Mouse (Mus musculus): ENCODE measurements around the gene Coil.

The Coil gene

DNA sequence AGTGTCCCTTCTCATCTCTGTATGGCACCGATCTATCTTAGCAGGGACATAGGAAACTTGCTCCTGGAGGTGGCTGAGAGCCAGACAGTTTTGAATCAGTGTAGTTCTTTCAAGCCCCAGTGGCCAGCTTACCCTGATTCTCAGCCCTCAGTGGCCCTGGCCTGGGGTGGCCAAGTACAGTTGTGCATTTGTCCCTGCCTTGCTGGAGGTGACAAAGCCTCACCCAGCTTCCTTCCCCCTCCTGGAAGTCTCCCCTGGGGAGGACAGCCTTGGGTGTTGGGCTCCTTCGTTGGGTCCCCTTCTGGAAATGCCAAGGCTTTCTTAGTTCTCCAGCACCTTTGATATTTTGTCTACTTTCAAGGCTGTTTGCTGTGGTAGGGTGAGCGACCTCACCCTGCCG, 33.7 kb downstream of the Coil start:
- no peak for DNase-seq (ENCODE audit: low read depth, low spot score)

DNA sequence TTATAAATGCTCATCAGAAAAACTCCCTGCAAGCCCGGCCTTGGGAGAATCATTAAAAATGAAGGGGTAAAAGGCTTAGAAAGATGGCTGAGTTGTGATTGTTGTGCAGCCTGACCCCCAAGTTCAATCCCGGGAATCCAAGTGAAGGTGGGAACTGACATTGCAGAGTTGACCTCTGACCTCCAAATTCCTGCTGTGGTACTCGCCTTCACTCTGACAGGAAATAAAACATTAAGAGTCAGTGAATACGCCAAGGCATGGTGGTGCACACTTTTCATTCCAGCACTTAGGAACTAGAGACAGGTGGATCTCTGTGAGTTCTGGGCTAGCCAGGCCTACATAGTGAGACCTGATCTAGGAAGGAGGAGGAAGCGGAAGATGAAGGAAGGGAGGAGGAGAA, 35.4 kb downstream of the Coil start:
- DNase-seq (ENCODE audit: low read depth, low spot score): no peak

DNA sequence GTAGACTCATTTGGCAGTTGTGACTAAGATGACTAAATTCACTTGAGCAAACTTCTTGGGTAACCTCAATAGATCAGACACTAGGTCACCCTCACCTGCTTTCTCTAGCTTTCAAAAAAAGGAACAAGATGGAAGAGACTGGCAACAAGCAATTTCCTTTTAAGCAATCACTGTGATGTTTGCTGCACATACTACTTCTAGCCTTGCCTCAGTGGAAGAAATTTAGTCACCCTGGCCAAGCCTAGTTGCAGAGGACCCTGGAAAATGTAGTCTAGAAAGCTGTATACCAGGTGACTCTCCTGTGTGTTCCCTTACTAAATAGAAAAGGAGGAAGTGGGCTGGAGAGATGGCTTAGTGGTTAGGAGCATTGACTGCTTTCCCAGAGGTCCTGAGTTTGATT, 36.4 kb downstream of the Coil start:
- DNase-seq (ENCODE audit: low read depth, low spot score): no peak

DNA sequence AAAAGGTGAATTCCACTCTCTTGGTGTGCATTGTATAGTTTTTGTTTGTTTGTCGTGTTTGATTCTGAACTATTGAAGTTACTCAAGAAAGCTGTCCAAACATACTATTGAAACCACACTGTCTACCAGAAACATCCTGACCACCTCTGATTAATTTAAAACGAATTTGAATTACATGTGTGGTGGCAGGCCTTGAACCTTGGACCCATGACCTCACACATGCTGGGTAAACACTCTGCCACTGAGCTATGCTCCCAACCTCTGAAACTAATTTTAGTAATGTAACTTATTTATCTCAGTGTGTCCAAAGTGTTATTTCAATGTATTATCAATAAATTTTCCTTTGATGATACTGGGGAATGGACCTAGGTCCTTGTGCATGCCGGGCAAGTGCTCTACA, 37.5 kb downstream of the Coil start:
- DNase-seq (ENCODE audit: low read depth, low spot score): no peak

DNA sequence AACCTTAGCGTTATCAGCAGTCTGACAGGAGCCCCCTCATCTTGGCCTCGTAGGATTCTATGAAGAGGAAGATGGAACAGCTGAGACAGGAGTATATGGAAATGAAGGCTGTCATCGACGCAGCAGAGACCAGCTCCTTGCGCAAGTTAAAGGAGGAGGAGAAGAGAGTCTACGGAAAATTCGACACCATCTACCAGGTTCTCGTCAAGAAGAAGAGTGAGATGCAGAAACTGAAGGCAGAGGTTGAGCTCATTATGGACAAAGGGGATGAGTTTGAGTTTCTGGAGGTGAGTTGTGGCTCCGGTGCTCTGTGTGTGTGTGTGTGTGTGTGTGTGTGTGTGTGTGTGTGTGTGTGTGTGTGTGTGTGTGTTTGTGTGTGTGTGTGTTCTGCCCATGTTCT, 39.0 kb downstream of the Coil start:
- no peak for DNase-seq (ENCODE audit: low read depth, low spot score)

DNA sequence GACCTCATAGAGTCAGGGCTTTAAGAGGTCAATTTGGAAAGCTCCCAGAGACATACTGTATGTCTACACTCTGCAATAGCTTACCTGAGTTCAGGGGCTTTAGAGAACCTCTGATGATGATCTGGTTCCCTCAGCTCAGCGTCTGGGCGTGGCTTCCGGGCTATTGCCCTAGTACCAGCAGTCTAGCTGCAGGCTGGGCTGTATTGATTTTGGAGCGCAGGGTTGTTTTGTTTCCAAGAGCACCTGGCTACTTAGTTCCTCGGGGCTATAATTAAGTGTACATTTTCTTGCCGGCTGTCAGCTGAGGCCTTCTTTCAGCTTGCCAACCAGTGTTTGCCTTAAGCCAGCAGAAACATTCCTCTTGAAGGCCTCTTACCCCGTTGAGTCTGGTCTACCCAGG, 39.4 kb downstream of the Coil start:
- no peak for DNase-seq (ENCODE audit: low read depth, low spot score)

DNA sequence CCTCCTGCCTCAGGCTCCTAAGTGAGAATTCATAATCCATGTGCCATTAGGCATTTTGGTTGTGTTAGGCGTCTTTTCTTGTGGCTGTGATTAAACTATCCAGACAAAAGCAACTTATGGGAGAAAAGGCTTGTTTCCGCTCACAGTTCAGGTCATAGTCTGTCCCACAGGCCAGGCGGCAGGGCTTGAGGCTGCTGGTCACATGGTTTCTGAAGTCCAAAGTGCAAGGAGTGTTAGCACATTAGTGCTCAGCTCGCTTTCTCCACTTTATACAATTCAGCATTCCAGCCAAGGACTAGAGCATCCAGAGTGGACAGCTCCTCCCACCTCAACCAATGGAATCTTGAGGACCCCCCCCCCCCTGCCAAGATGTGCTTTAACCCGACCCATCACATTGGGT, 42.2 kb downstream of the Coil start:
- DNase-seq (ENCODE audit: low read depth, low spot score): no peak

DNA sequence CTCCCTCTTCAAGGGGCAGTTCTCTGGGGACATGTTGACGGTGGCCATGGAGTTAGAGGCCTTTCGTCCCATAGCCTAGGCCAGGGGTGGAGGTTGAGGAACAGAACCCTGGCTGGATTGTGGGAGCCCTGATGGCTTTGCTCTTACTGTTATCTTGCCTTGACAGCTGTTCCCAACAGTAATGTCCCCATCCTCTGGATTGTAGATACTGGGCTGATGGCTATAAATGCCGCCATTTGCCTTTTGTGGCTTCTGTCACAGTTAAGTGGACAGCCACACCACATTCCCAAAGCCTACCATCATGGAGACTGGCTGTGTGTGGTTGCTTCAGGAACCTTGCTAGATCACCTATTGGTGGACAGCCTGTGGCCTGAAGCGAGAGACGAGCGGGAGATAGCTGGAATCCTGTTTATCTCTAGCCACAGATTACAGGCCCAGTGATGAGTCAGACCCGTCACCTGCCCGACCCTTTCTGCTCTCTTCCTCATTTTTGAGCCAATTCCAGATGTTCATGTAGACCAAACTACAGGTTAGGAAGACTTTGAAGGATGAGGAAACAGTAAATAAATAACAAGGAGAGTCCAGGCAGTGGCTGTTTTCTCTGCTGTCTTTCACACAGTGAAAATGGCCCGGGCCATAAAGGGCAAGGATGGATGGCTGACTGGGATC, 47.6 kb downstream of the Coil start:
- no peak for DNase-seq (ENCODE audit: low read depth, low spot score)

DNA sequence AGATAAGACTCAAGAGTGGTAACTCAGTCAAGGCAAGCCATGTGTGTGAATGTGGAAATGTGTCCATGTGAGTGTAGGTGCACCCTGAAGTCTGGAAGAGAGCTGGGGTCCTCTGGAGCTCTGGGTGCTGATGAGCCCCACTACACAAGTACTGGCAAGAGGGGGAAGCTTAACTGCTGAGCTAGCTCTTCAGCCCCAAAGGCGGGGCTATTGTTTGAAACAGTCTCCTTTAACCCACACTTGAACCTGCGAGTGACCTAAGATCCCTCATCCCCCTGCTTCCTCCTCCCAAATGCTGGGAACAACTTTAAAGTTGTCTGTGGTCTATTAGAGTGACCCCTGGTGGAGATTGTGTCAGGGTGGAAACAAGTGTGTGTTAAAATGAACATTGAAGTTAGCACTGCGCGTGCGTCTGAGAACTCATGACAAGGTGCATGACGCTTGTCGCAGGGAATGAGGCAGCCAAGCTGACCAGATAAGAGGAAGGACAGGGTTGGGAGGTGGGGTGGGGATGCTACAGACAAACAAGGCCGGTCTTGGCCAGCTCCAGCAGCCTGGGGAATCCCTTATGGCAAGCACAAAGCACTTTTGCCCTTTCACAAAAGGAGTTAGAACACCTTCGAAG, 50.7 kb downstream of the Coil start:
- DNase-seq (ENCODE audit: low read depth, low spot score): no peak

DNA sequence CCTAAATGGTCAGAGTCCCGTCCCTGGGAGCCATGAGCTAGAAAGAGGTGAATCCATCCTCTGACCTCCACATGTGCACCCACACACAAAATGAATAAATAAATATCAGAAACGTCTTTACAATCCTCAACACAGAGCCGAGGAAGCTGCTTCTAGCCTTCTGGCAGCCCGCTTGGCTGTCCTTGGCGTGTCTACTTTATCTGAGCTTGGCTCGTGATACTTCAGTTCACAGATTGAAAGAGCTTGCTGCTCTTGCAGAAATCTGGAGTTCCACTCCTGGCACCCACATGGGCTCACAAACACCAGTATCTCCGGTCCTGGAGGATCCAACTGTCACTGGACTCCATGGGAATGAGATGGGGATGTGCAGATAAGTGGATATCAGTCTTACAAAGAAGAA, 51.6 kb downstream of the Coil start:
- DNase-seq (ENCODE audit: low read depth, low spot score): no peak

DNA sequence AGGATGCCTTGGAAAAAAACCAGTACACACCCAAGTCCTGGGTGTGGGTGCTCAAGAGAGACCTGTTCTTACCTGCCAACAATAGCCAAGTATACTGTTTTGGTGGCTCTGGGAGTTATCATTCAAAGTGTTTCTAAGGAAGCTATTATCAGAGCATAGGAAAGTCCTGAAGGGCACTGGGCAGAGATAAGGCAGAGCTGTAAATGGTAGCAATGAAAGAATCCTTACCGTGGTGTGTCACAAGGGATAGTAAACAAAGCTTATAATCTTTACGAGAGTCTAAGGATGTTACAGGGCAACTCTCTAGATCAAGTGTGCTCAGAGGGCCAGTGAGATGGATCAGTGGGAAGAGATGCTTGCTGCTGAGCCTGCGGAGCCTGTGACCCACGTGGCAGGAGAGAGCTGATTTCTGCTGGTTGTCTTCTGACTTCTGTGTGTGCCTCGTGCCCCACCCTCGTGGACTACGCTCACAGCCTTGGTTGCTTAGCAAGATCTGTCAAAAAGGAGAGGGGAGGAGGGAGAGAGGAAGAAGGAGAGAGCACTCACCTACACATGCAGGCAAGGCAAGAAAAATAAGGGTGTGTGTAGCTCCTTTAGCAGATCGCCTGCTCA, 52.2 kb downstream of the Coil start:
- no peak for DNase-seq (ENCODE audit: low read depth, low spot score)

DNA sequence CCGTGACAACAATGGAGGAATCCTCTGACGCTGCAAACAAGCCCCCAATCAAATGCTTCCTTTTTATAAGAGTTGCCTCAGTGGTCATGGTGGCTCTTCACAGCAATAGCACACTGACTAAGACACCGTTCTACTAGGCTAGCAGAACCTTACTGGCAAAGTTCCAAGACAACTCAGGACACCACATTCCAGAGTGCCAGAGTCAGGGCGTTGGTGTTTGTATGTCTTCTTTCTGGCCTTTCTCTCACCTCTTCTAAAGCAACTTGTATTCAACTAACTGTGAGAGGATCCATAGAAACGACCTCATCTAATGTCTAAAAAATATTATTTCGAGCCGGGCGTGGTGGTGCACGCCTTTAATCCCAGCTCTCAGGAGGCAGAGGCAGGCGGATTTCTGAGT, 53.4 kb downstream of the Coil start:
- no peak for DNase-seq (ENCODE audit: low read depth, low spot score)

DNA sequence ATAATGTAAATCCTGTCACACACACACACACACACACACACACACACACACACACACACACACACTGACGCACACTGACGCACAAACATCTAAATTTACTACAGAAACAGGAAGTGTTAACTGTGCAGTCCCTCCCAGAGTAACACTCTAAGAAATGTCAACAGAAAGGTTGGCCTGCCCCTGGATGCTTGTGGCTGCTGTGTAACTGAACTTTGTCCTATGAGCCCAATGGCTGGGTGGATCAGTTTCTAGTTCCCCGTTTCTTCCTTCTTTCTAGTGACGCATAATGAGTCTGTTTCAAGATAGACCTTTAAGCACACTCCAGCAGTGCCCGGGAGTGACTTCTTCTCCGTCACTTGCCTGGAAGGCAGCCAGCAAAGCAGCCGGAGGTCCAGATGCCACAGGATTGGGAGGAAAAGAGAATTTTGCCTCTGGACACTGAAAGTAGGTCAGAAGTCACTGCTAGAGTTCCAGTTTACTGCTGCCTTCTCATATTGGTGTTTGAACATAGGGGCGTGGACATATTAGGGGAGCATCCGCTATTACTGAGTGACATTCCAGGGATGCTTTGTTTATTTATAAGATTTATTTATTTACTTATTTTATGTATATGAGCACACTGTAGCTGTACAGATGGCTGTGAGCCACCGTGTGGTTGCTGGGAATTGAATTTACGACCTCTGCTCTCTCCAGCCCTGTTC, 54.3 kb downstream of the Coil start:
- DNase-seq (ENCODE audit: low read depth, low spot score): peak; percentile 84

DNA sequence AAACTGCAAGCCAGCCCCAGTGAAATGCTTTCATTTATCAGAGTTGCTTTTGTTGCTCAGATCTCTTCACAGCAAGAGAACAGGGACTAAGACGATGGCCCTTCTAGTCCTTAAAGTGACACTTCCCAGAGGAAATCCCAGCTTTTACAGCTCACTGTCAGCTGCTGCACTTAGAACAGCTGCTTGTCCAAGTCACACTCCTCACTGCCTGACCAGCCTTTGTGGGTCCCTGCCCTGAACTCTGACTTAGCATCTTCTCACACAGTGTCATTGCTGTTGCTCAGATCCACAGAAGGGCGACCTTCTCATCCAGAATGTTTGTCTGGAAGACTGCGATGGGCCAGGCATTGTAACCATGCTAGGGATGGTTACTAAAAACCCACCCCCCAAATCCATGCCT, 55.6 kb downstream of the Coil start:
- DNase-seq (ENCODE audit: low read depth, low spot score): no peak

DNA sequence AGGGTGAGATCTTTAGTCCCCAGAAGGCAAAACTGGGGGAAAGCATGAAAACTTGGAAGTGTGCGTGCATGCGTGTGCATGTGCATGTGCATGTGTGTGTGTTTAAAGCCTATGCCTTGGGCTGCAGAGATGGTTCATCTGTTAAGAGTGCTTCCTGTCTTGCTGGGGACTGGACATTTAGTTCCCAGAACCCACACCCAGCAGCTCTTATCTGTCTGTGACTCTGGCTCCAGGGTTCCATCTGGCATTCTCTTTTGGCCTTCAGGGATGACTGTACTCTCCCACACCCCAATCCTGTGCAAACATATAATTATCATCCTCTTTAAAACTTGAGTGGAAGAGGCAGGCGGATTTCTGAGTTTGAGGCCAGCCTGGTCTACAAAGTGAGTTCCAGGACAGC, 56.1 kb downstream of the Coil start:
- DNase-seq (ENCODE audit: low read depth, low spot score): no peak

DNA sequence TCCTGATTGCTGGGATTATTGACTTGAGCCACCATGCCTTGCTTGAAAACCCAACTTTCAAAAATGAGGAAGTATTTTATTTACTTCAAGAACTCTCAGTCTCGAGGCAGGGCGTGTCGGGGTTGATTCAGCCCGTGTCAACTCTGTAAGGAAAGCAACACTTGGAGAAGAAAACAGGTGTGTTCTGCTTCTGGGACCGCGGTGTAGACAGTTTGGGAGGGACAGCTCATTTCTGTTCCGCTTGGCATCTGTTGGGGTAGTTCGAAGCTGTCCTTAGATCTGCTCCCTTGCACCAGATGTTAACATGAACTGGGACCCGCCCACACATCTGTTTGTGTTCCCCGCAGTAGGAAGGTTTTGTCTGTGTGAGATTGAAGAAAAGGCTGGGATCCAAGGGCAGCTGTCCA, 57.9 kb downstream of the Coil start:
- peak; percentile 91 for DNase-seq (ENCODE audit: low read depth, low spot score)

DNA sequence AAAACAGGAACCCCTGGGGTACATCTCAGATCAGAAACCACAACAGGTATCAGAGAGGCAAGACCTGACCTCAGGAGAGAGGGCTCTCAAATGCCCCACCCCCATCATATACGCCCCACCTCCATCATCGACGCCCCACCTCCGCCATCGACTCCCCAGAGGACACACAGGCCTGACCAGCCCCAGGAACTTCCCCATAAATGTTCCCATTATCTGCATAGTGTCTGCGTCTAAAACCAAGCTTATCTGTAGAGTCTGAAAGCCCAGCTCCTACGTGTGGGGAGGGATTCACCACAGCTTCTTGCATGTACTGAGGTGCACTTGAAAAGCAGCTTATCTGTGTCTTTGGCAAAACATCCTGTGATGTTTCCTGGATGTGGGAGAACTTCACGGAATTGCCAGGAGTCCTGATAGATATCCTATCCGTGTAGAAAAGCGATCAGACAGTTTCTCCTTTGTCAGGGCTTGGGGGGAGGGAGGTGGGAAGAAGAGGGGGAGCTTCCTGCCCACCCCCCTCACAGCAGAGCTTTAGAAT, 58.9 kb downstream of the Coil start:
- DNase-seq (ENCODE audit: low read depth, low spot score): peak; percentile 70

DNA sequence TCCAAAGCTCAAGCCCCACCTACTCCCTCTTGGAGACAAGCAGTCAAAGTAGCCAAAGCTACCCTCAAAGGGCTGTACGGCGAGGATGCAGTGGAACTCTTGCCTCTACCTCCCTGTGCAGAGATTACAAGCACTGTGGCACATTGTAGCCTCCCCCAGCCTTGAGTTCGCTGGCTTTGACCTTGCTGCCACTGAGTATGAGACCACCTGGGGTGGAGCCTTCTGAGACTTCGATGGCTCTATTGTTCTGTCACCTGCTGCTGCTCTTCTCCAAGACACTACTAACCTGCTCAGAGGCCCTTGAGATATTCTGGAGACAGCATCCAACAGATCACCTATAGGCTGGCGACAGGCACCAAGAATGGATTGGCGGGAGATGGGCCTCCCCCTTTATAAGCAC, 60.5 kb downstream of the Coil start:
- DNase-seq (ENCODE audit: low read depth, low spot score): no peak

DNA sequence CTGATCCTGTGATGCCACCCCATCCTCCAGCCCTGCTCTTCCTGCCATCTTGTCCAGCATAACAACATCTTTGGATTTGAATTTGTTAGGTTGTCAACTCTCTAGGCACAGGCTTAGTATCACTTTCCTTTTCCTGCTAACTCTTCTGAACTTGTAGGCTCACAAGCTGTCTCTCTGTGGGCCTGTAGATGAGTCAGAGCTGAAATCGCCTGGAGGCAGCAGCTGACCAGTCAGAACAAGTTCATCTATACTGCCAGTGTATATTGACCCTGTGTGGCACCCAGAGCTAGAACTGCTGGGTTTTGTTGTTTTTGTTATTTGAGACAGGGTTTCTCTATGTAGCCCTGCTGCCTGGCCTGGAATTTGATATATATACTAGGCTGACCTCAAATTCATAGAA, 61.1 kb downstream of the Coil start:
- DNase-seq (ENCODE audit: low read depth, low spot score): no peak

DNA sequence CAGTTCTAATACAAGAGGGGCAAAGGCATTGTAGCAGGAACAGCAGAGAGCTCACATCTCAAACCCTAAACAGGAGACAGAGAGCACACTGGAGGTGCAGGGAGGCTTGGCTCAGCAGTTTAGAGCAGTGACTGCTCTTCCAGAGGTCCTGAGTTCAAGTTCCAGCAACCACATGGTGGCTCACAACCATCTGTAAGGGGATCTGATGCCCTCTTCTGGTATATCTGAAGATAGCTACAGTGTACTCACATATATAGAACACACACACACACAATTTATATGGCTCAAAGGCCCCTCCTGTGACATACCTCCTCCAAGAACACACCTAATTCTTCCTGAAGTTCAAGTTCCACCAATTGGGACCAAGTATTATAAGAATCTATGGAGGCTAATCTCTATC, 64.5 kb downstream of the Coil start:
- no peak for DNase-seq (ENCODE audit: low read depth, low spot score)

DNA sequence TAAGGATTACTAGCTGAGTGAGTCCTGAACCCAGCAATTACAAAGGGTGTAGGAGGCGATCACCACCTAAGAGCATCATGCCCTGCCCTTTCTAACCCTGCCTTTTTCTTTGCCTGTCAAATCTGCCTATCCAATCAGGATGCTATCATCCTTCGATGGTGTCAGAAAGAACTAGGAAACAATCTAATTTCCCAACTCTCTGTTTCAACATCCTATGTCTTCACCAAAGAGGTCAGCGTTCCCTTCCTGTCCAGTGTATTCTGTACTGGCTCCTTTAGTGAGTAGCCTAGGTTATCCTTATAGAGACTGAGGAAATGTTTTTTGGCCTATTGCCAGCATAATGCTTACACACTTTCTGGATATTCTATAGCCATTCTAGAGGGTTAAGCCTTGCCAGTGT, 65.5 kb downstream of the Coil start:
- no peak for DNase-seq (ENCODE audit: low read depth, low spot score)

DNA sequence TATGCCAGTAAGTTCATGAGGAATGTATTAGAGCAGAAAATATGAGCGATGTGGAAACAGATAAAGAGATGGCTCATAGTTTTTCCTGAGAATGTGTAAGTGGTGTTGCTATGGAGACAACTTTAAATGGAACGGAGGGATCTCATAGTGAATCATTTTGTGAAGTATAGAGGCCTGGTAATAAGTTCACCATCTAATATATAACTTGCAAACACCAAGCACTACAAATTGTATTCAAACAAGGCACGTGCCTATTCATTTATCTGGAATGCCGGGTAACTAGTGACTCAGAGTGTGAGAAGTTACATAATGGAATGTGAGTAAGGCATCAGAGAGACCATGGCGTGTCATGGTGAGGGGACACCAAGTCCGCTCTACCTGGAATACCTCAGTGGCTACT, 68.4 kb downstream of the Coil start:
- DNase-seq (ENCODE audit: low read depth, low spot score): no peak

DNA sequence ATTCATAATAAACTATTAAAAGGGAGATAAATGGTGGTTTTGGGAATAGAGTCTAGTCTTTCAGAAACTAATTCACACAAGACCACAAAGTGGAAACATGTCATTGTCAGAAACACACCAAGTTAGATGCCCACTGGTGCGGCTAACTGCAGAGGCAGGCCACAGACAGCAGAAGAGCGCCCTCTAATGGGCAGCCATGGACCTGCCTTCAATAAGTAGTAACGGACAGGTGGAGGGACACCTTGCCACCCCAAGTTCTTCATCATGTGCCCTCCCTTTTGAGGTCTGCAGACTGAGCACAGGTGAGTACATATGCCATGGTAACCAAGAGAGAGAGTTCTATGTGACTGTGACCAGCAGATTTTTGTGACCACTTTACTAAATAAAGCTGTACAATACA, 69.3 kb downstream of the Coil start:
- DNase-seq (ENCODE audit: low read depth, low spot score): peak; percentile 79

Data from A20 (cell line).